Mouse (Mus musculus): ENCODE results near the gene Disp1. TPM values are rescaled to one million over a fixed set of nuclear protein-coding genes. Genes with fewer than 3 reads are reported as not detected.

Disp1 gene
- polyA plus RNA-seq, 1 experiment from 2014 or later, result 9.5 TPM

DNA sequence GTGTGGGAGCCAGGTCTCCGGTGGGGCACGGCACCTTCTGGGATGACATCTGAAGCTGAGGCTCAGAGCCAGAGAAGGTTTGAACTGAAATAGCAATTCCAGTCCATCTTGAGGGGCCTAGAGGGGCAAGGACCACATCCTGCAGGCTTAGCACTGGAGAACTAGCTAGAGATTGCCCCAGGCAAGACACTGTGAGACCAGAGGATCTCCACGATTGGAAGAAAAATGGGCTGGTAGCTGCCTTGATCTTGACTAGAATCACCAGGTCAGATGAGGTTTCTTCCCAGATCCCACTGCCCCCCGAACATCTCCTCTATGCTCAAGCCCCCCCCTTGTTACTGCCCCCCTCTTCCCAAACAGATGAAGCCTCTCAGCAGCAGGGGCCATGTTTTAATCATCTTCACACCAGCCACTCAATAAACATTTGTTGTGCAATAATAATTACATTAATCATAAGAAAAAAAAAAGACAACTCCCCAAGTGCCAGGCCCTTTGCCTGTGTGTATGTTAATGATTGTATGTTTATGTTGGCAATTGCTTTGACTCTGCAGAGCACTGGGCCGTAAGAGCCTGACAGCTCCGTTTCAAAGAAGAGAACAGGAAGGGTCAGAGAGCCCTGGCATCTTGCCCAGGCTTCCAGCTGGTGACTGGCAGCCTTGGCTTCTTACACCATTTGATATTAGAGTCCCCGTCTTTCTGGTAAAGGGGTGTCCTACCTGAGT is 174.0 kb downstream of the Disp1 start:
- H3K4me2 ChIP-seq, result no peak overlapping the region
- peaks cover 9% of the 10 kb centered on the region; the same call in 1 of the 2 replicates for H3K27me3 ChIP-seq (replicated peaks)
- peak overlapping the region; percentile 48; the same call in 1 of the 2 replicates for H3K27ac ChIP-seq (replicated peaks)
- no peak for ATAC-seq (ENCODE audit: low FRiP score)
- no peaks in the 10 kb centered on the region for H3K36me3 ChIP-seq
- WGBS, result 38% methylated on average over 7 of the region's 7 CpGs
- H3K4me1 ChIP-seq, result peaks cover 29% of the 10 kb centered on the region
- H3K9me3 ChIP-seq (replicated peaks), result no peaks in the 10 kb centered on the region
- H3K4me3 ChIP-seq (replicated peaks), result no peak overlapping the region
- no peak overlapping the region for H3K9ac ChIP-seq (replicated peaks)

DNA sequence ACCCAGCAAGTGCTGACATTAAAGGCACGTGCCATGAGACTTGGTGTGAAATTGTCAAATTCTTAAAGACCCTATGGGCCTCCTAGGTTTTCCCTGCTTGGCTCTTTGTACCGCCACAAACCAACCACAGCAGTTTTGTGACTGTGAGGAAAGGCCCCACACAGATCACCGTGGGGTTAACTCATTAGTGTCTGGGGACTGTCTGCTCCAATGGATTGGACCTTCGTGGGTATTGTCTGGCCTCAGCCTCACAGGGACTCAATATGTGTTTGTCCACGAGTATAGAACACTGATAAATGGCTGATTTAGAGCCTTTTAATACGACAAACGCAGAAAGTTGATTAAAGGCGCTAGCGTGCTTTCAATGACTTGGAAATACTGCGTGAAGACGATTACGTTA is 175.2 kb downstream of the Disp1 start:
- no peak for ATAC-seq (ENCODE audit: low FRiP score)
- no peaks in the 10 kb centered on the region for H3K36me3 ChIP-seq
- no peaks in the 10 kb centered on the region for H3K9me3 ChIP-seq (replicated peaks)
- H3K9ac ChIP-seq (replicated peaks), result no peak overlapping the region
- H3K27me3 ChIP-seq (replicated peaks), result peaks cover 9% of the 10 kb centered on the region; the same call in 1 of the 2 replicates
- H3K4me3 ChIP-seq (replicated peaks), result no peak overlapping the region
- no peak overlapping the region; the same call in 1 of the 2 replicates for H3K27ac ChIP-seq (replicated peaks)
- H3K4me1 ChIP-seq, result peaks cover 29% of the 10 kb centered on the region
- no peak overlapping the region for H3K4me2 ChIP-seq
- 33% methylated on average over 12 of the region's 12 CpGs for WGBS

DNA sequence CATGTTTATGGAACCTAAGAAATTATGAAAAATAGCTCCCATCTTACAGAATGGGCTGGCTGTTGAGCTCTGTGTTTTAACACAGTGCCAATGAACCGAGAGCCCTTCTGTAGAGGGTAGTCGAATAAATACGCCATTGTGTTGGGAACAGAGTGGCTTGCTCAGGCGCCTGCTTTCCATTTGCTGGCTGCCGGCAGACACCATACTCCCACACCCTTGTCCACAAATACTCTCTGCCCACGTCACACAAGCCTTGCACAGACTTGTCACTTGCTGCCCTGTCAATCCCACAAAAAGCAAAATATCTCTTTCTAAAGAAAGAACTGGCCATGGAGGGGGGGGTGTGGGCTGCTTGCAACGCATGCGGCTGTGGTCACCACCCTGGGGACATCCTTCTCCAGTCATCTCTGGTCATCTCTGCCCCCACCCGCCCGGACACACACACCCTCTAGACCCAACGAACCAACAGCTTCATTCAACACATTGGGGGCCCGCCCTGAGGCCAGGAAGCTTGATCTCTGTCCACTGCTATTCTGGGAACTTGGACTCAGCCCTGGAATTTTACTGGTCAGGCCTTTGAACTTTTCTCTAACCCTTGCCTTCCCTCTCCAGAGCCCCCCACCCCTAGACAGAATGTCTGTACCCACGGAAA is 178.0 kb downstream of the Disp1 start:
- Histone ChIP-seq H3K9me3 (replicated peaks) (no peaks in the 10 kb centered on the region), H3K4me2 (no peak overlapping the region), H3K27ac (replicated peaks) (no peak overlapping the region), H3K36me3 (no peaks in the 10 kb centered on the region), H3K9ac (replicated peaks) (no peak overlapping the region), H3K4me1 (peaks cover 28% of the 10 kb centered on the region), H3K4me3 (replicated peaks) (no peak overlapping the region), H3K27me3 (replicated peaks) (peaks cover 9% of the 10 kb centered on the region)
- no peak for ATAC-seq (ENCODE audit: low FRiP score)
- WGBS, result 84% methylated on average over 13 of the region's 13 CpGs

DNA sequence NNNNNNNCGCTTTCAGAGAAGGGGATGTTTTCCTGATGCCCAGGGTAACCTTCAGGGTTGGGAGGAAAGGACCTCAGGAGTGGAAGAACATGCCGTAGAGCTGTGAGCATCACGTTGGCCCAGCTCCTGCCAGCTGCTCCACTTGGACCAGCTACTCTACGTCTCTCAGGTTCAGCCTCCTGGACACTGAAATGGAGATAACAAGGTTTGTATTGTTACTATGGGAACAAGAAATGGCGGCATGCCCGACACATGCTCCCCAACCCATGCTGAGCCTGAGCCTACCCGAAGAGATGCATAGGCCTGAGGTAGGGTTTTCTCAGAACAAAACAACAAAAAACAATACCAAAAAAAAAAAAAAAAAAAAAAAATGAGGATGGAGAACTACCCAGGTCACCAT is 179.6 kb downstream of the Disp1 start:
- Histone ChIP-seq H3K27me3 (replicated peaks) (peaks cover 9% of the 10 kb centered on the region), H3K4me1 (peaks cover 13% of the 10 kb centered on the region), H3K9ac (replicated peaks) (no peak overlapping the region), H3K27ac (replicated peaks) (no peak overlapping the region), H3K9me3 (replicated peaks) (no peaks in the 10 kb centered on the region), H3K4me3 (replicated peaks) (no peak overlapping the region), H3K36me3 (no peaks in the 10 kb centered on the region), H3K4me2 (no peak overlapping the region)
- ATAC-seq (ENCODE audit: low FRiP score), result no peak
- 74% methylated on average over 6 of the region's 7 CpGs for whole genome bisulfite sequencing

DNA sequence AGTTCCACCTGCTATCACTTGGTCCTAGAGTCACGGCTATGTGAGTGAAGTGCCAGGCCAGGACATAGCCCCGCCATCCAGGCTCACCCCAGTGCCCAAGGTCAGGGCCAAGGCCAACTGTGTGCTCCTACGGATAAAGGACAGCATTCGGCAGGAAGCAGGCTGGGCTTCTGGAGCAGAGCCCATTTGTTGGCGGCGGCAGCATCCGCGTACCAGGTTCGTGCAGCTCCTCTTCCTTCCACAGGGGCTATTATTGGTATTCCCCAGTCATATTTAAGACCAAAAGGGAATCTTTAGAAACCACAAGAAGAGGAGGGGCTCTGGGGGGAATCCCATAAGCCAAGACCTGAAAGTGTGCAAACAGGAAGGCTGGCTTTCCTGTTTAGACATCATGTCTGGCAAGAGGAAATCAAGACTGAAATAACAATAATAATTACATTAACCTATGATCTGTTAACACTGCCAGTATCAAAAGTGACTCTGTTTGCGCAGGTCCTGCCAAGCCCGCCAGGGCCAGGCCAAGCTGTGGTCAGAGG is 180.4 kb downstream of the Disp1 start:
- Histone ChIP-seq H3K4me2 (no peak overlapping the region), H3K4me3 (replicated peaks) (no peak overlapping the region), H3K9ac (replicated peaks) (no peak overlapping the region), H3K27me3 (replicated peaks) (peaks cover 9% of the 10 kb centered on the region), H3K4me1 (peaks cover 6% of the 10 kb centered on the region), H3K9me3 (replicated peaks) (no peaks in the 10 kb centered on the region), H3K36me3 (no peaks in the 10 kb centered on the region), H3K27ac (replicated peaks) (no peak overlapping the region)
- ATAC-seq (ENCODE audit: low FRiP score), result no peak
- 77% methylated on average over 11 of the region's 11 CpGs for WGBS

DNA sequence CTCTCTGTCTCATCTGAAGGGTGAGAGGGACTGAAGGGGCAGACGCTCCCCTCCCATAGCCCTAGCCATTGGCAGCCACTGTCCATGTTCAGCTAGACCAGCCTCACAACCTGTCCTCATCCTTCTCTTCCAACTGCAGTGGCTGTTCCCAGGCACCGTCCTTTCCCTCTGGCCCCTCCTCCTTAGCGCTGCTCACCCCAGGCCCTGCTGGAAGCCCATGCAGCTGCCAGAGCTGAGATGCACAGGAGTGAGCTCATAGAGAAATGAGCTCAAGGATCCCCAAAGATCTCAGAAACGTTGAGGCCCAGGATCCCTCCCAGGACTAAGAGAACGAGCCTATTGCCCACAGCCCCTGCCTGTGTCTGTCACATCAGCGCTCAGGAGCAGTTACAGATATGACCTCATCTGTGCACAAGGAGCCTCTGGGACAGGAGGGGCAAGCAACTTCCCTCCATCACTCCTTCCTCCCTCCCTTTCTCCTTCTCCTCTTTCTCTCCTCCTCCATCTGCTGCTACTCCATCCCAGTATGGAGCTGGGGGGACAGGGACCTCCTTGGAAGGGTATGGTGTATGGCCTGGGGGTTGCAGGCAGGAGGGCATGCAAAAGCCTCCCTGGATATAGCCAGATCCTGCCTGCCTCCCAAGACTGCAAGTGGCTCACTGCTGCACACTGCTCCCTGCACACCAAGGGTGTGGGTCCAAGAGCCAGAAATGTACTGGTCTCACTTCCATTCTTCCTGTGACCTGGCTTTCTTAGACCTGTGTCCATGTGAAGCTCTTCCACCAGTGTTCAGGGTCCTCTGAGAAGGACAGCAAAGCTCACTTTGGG is 181.2 kb downstream of the Disp1 start:
- Histone ChIP-seq H3K9me3 (replicated peaks) (no peaks in the 10 kb centered on the region), H3K9ac (replicated peaks) (no peak overlapping the region), H3K36me3 (no peaks in the 10 kb centered on the region), H3K27me3 (replicated peaks) (peaks cover 9% of the 10 kb centered on the region), H3K4me2 (no peak overlapping the region), H3K27ac (replicated peaks) (no peak overlapping the region), H3K4me3 (replicated peaks) (no peak overlapping the region), H3K4me1 (0 out of 2 replicates have a peak, but pooled peaks cover 4% of the 10 kb centered on the region)
- no peak for ATAC-seq (ENCODE audit: low FRiP score)
- WGBS, result 53% methylated on average over 6 of the region's 6 CpGs

DNA sequence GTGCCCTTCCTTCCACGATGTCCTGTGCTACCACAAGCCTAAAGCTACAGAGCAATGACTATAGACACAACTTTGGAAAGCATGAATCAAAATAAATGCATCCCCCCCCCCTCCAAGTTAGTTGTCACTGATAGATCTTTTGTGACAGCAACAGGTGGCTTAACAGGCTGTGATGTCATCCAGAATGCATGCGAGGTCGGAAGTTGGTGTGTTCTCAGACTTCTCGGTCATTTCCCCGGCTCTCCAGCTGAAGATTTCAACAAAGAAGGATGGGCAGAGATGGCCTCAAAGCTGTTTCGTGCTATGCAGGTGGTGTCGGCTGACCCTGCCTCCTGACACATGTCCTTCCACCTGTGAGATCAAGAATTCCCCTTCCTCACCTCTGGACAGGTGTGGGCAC is 181.9 kb downstream of the Disp1 start:
- H3K9ac ChIP-seq (replicated peaks), result no peak overlapping the region
- H3K36me3 ChIP-seq, result no peaks in the 10 kb centered on the region
- H3K27me3 ChIP-seq (replicated peaks), result peaks cover 7% of the 10 kb centered on the region
- H3K27ac ChIP-seq (replicated peaks), result no peak overlapping the region
- no peak overlapping the region for H3K4me3 ChIP-seq (replicated peaks)
- no peak for ATAC-seq (ENCODE audit: low FRiP score)
- WGBS, result 85% methylated on average over 7 of the region's 7 CpGs
- H3K4me1 ChIP-seq, result 0 out of 2 replicates have a peak, but pooled peaks cover 4% of the 10 kb centered on the region
- no peak overlapping the region for H3K4me2 ChIP-seq
- H3K9me3 ChIP-seq (replicated peaks), result no peaks in the 10 kb centered on the region

Small RNA genes lying within 50 kb of the gene (microRNA-seq; reads per million reads assigned to microRNA genes)
- not detected for gene Gm24975

Other genes starting within 250 kb of the Disp1 start
- gene Aida, start 75.1 kb upstream of the Disp1 start, polyA plus RNA-seq (2015; fragmentation: Nextera tagmentation; extraction: Ambion mirVana), result 50.2 and 56.3 TPM in 2 replicates
- gene Brox, start 75.7 kb upstream of the Disp1 start, polyA plus RNA-seq (2015; fragmentation: Nextera tagmentation; extraction: Ambion mirVana), result 86.4 and 93.6 TPM in 2 replicates
- gene Mia3, start 148.0 kb upstream of the Disp1 start, polyA plus RNA-seq (2015; fragmentation: Nextera tagmentation; extraction: Ambion mirVana), result 101 and 112 TPM in 2 replicates
- gene Taf1a, start 167.5 kb upstream of the Disp1 start, polyA plus RNA-seq (2015; fragmentation: Nextera tagmentation; extraction: Ambion mirVana), result 14.3 and 16.0 TPM in 2 replicates
- gene Hhipl2, start 196.7 kb upstream of the Disp1 start, polyA plus RNA-seq (2015; fragmentation: Nextera tagmentation; extraction: Ambion mirVana), result 0.13 and 0.65 TPM in 2 replicates